Mouse (Mus musculus) adrenal gland, postnatal 4 days (tissue): ENCODE measurements at regions not wholly inside any gene's neighbourhood (a gene's known extent, or its start where the extent isn't known, plus 50 kb on each side); places are given as distances from the start of the nearest gene placed in this dataset.

Experiments
- DNase-seq, 2 experiments: peaks; one replicate each; pipeline ENCODE4 v3.0.0; 2021 to 2022; ENCODE audit warnings: low spot score in 2 of 2, mixed read lengths in 2 of 2

GRCm38 (mm10) chr8:10720398-10720797 lies 287.9 kb downstream of the Irs2 start:
- DNase-seq, result no peak

GRCm38 (mm10) chr8:10719411-10719810 lies 288.8 kb downstream of the Irs2 start:
- no peak for DNase-seq

DNA sequence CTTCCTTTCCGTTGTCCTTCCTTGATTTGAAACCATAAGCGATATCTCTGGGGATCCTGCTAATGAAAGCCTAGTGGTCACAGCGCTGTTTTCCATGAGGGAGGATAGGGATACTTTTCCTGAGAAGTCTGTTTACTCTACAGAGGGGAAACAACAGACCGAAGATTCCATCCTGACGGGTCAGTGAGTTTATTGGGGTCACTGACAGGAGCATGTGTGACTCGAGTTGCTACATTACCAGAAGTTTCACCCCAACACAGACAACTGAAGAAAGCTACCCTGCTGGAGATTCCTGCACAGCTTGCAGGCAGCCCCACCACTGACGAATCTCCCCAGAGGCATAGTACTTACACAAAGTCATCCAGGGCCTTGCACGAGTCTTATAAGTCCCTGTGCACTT lies 291.0 kb downstream of the Irs2 start:
- no peak for DNase-seq

DNA sequence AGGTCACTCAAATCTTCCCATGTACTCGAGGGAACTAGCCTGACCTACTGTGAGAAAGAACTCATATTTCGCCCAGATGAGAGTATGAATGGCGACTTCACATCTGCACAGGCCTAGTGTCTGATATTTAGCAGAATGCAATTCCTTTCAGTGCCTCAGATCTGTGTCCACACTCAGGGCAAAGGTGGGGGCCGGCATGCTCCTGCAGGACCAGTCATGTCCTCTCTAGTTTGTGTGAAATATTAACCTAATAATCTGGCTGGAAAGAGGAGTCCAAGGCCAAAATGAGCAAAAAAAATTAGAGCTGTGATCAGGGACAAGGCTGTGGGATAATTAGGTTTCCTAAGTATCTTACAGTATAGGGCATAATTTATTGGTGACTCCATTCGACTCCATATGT lies 292.1 kb downstream of the Irs2 start:
- DNase-seq, result no peak

- no peak for DNase-seq
These were observed 294.7 kb downstream of the Irs2 start for GRCm38 (mm10) chr8:10713515-10714042.

DNA sequence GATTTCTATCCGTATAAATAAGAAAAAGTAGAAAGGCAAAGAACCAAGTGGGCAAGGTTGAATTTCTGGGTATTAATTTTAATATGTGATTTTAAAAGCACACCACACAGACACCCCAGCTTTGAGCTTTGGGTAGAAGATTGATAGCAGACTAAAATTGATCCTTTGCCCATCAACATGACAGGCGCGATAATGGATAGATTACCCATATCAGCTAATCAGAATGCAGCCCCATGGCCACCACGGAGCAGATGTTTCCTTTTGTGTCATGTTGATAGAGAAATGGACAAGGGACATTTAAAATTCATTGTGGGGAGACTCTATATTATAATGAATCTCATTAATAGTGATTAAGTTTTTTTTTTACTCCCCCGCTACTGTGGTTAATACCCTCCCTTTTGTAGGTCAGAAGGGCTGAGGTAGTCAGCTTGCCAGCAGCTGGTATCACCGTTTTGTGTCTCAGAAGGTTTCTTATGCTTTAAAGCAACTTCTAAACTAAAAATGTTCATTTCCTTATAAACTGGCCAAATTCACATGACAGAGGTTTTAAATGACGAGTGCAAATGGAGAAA lies 296.1 kb downstream of the Irs2 start:
- DNase-seq, result no peak

DNA sequence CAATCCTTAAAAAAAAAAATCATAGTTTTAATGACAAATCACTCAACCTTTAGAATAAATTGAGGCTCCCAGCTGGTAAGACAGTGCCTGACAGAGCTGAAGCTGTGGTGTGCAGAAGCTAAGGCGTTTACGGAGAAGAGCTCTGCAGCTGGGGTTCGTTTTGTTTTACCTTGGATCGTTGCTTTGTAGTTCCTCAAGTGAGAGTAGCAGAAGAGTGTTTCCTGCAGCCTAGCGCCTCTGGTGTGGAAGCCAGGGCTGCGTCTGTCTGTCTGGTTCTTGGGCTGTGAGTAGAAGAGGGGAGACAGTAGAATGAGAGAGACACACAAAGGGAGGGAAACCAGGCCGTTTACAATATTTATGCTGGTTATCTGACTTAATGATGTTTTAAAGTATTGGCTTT lies 296.8 kb downstream of the Irs2 start:
- DNase-seq, result no peak

DNA sequence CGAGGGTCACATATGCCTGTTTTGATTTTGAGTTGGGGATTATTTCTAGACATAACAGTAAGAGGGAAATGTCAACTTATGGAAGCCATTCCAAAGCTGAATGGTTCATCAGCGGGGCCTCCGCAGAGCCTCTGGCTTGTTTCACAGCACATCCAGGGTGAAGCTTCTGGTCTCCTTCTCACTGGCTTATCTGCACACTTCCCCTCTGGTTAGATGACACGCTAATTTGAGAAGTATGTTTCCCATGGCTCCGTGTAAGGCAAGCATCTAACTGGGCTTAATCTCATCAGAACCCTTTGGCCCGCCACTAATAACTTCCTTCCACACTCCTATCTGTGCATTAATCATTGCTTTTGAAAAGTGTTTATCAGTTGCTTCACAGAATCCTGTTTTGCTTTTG lies 299.7 kb downstream of the Irs2 start:
- DNase-seq, result no peak

DNA sequence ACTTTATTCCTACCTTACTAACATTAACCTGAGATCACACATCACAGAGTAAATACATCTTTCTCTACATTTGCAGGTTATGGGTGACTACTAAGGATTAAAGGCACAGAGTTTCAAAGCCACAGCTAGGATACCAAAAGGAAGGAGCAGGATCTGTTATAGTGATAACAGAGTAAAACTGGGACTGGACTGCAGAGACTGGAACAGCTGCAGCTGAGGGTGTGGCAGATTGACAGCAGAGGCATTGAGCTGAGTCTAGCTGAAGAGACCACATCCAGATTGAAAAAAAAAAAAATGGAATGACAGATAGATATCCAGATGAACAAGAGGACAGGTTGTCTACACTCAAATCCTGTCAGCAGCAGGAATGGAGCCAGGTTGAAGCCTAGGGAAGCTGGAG lies 301.1 kb downstream of the Irs2 start:
- no peak for DNase-seq

DNA sequence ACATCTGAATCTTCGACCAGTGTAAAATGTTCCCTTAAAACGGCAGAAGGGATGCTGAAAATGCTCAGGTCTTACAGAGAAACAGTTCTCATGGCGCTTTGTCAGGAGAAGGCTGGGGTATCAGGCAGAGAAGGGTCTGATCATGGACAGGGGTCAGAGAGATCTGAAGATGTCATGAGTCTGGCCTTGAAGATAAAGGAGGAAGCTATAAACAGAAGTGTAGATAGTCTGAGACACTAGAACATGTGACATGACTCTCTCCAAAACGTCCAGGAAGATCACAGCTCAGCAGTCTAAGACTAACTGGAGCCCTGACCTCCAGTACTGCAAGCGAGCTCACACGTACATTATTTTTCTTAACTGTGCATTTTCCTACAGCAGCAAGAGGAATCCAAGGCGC lies 302.3 kb downstream of the Irs2 start:
- no peak for DNase-seq

GRCm38 (mm10) chr8:10702755-10703154 lies 305.5 kb downstream of the Irs2 start:
- DNase-seq, result no peak

DNA sequence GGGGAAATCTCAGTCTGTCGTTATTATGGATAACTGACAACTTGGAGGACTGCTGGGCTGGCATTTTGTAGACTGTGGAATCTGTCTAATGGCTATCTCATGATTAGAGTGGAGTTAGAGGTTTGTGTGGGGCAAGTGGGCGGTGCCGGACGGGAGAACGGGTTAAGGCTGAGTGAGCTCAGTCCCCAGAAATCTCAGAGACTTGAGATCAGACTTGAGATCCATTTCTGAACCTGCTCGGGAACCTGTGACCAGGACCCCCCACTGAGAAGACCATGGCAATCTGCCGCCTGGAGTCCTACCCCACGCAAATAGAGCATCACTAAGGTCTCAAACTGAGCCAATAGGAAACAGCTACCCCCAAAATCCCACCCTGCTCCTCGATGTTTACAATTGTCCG lies 306.0 kb downstream of the Irs2 start:
- DNase-seq, result no peak

DNA sequence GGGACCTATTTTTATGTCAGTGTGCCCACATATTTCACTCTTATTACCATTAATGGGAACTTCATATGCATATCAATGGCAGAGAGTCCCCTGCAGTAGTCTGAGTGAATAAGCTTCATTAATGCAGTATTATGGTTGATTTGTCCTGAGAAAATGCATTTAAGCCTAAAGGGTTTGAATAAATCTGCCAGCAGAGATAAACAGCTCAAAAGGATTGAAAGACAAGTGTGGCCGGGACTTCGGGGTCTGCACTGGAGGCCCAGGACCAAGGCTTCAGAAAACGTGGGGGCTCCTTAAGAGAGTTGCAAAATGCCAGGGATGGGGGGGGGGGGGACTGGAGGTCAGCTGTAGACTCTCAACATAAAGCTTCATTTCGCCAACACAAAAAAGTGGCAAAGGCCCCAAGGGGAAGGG lies 306.6 kb downstream of the Irs2 start:
- no peak for DNase-seq

- no peak for DNase-seq
These were observed 307.0 kb downstream of the Irs2 start for GRCm38 (mm10) chr8:10701226-10701625.

DNA sequence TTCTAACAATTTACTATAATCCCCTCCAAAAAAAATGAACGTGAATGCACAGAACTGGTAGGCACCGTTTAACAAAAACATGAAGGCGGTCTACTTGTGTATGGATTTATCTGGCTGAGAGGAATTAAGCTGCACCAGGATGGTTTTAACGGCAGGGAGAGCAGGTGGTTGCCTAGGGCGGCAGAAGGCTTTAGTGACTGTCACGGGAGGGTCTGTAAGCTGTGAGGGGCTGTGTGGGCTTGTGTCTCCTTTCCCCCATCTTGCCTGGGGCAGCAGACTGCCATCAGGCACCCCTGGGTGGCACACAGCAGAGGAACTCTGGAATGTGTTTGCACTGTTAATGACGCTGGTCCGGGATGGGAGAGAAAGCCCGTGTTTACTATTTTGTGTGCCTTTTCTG lies 308.6 kb downstream of the Irs2 start:
- no peak for DNase-seq

GRCm38 (mm10) chr8:10695181-10695580 lies 313.1 kb downstream of the Irs2 start:
- DNase-seq, result no peak

GRCm38 (mm10) chr8:10690659-10691058 lies 317.6 kb downstream of the Irs2 start:
- no peak for DNase-seq

- DNase-seq, result no peak
These were observed 318.4 kb downstream of the Irs2 start for GRCm38 (mm10) chr8:10689881-10690280.

DNA sequence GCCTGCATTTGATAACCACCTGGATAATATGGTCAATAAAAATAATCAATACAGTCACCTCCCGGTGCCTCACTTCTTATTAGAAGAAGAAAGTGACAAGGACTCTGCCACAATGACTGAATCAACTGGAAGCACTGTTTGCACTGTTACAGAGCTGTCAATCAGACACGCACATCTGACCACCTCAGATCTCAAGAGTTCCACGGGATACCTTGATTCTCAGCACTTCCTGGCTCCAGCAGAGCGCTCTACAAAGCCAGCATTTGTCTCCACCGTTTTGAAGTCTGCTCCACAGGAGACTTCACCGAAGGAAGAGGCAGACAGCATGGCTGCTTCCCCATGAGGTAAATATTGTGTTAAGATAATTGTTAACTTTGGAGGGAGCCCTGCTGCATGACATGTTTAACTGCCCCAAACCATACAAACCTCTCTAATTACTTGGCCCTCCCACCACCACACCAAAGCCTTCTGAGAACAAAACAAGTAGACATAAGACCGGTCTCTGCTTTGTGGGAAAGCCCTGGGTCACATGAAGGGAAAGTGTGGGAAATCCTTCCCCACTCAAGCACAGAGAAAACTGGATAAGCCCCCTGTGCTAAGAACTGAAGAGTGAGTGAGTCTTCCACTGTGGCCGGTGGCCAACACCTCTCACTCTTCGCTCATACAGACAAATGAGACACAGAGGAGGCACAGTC lies 320.2 kb downstream of the Irs2 start:
- DNase-seq, result no peak
